Mouse (Mus musculus) myocyte (in vitro differentiated cells): ENCODE data around the gene Ddx58. TPM values are rescaled to one million over a fixed set of nuclear protein-coding genes. Genes with fewer than 3 reads are reported as not detected.

Experiments used
- H3K27me3 ChIP-seq: one replicate; pipeline ENCODE4 v1.6.1; 2011; ENCODE audit not compliant: control insufficient read depth, insufficient read depth, insufficient read length
- H3K36me3 ChIP-seq: one replicate; pipeline ENCODE4 v1.6.1; 2011; ENCODE audit not compliant: control insufficient read depth, insufficient read depth
- H3K4me2 ChIP-seq: one replicate; pipeline ENCODE4 v1.6.1; 2011; ENCODE audit warnings: low read depth, control low read depth
- H3K4me3 ChIP-seq: one replicate; pipeline ENCODE4 v1.5.1; 2011; ENCODE audit warnings: mild to moderate bottlenecking, control low read depth, moderate library complexity
- H3K79me2 ChIP-seq: one replicate; pipeline ENCODE4 v1.6.1; 2011; ENCODE audit not compliant: control insufficient read depth, insufficient read depth
- H3ac ChIP-seq: one replicate; pipeline ENCODE4 v1.6.1; 2011; ENCODE audit not compliant: control insufficient read depth, insufficient read length
- CEBPB ChIP-seq: IDR thresholded peaks from 2 replicates; pipeline ENCODE4 v1.6.1; 2011; ENCODE audit warnings: mild to moderate bottlenecking, moderate library complexity; ENCODE audit not compliant: poor library complexity, insufficient read depth, severe bottlenecking
- E2F4 ChIP-seq: IDR thresholded peaks from one replicate; pipeline ENCODE4 v1.6.1; 2011; ENCODE audit warnings: mild to moderate bottlenecking, control low read depth, moderate library complexity; ENCODE audit not compliant: insufficient read depth
- MAX ChIP-seq: IDR thresholded peaks from one replicate; pipeline ENCODE4 v1.6.1; 2011; ENCODE audit warnings: low read depth, mild to moderate bottlenecking, control low read depth
- MYOD1 ChIP-seq, 3 experiments: IDR thresholded peaks; one replicate each; pipeline ENCODE4 v1.6.1; 2011; ENCODE audit warnings: control low read depth in 2 of 3, low read depth in 2 of 3, mild to moderate bottlenecking in 2 of 3, moderate library complexity in 1 of 3; ENCODE audit not compliant: insufficient read length in 2 of 3, control insufficient read depth in 1 of 3
- MYOG ChIP-seq, 3 experiments: IDR thresholded peaks; one replicate each; pipeline ENCODE4 v1.6.1; 2011; ENCODE audit warnings: control low read depth in 2 of 3, low read depth in 2 of 3, mild to moderate bottlenecking in 2 of 3; ENCODE audit not compliant: insufficient read length in 2 of 3, control insufficient read depth in 1 of 3, insufficient read depth in 1 of 3
- POLR2A ChIP-seq: IDR thresholded peaks from one replicate; pipeline ENCODE4 v1.6.1; 2011; ENCODE audit warnings: low read depth, mild to moderate bottlenecking, control low read depth, moderate library complexity; ENCODE audit not compliant: insufficient read length
- POLR2AphosphoS2 ChIP-seq: IDR thresholded peaks from one replicate; pipeline ENCODE4 v1.6.1; 2011; ENCODE audit warnings: low read depth, control low read depth; ENCODE audit not compliant: insufficient read length
- REST ChIP-seq: IDR thresholded peaks from one replicate; pipeline ENCODE4 v1.6.1; 2011; ENCODE audit warnings: mild to moderate bottlenecking, control low read depth, moderate library complexity; ENCODE audit not compliant: insufficient read depth, insufficient read length
- SRF ChIP-seq: IDR thresholded peaks from one replicate; pipeline ENCODE4 v1.6.1; 2011; ENCODE audit warnings: low read depth; ENCODE audit not compliant: control insufficient read depth, insufficient read length
- TCF12 ChIP-seq: IDR thresholded peaks from one replicate; pipeline ENCODE4 v1.6.1; 2011; ENCODE audit warnings: mild to moderate bottlenecking, control low read depth; ENCODE audit not compliant: poor library complexity, insufficient read depth, severe bottlenecking
- TCF3 ChIP-seq: IDR thresholded peaks from one replicate; pipeline ENCODE4 v1.6.1; 2011; ENCODE audit warnings: low read depth, control low read depth; ENCODE audit not compliant: insufficient read length
- USF1 ChIP-seq: IDR thresholded peaks from one replicate; pipeline ENCODE4 v1.6.1; 2011; ENCODE audit warnings: low read depth, mild to moderate bottlenecking, control low read depth, moderate library complexity
- polyA plus RNA-seq: library from polyadenylated mRNA; unstranded; fragments of >200 nt; fragmentation: generic; extraction: Trizol; gene quantifications from one replicate; pipeline ENCODE4 v1.2.1, GENCODE M21; 2012; ENCODE audit warnings: missing spikeins

Gene Ddx58
- polyA plus RNA-seq, 1 experiment, result 4.1 TPM

- no peak overlapping the region for H3K4me2 ChIP-seq
- no peaks in the 10 kb centered on the region for H3K27me3 ChIP-seq
- no peak overlapping the region for H3ac ChIP-seq
- no peaks in the 10 kb centered on the region for H3K36me3 ChIP-seq
- no peak overlapping the region for H3K4me3 ChIP-seq
- no peak for TF ChIP-seq USF1
- TF ChIP-seq MYOD1 (IDR thresholded peaks at IDR 0.05; ENCODE audit: control insufficient read depth in 1 of 3, insufficient read length in 2 of 3, low read depth in 2 of 3), result no peak
- no peak for TF ChIP-seq TCF12
- TF ChIP-seq POLR2AphosphoS2, result no peak
- no peak for TF ChIP-seq REST
- TF ChIP-seq POLR2A, result no peak
- H3K79me2 ChIP-seq, result no peaks in the 10 kb centered on the region
These were observed 11.4 kb upstream of the Ddx58 start for GRCm38 (mm10) chr4:40250984-40251383.

GRCm38 (mm10) chr4:40244035-40244434 is 4.4 kb upstream of the Ddx58 start:
- Histone ChIP-seq H3K79me2 (no peaks in the 10 kb centered on the region), H3ac (no peak overlapping the region)

DNA sequence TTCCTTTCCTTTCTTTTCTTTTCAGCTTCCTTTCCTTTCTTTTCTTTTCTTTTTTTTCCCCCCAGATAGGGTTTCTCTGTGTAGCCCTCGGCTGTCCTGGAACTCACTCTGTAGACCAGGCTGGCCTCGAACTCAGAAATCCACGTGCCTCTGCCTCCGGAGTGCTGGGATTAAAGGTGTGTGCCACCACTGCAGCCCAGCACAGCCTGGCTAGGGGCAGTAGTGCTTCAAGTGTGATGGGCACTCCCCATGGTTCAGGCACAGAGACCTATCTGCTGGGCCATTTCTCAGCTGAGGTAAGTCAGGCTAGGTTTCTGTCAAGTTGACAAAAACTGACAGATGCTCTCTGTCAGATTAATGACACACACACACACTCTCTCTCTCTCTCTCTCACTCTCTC is 3.4 kb upstream of the Ddx58 start:
- Histone ChIP-seq H3K36me3 (no peaks in the 10 kb centered on the region), H3K27me3 (no peaks in the 10 kb centered on the region), H3ac (no peak overlapping the region), H3K4me3 (no peak overlapping the region), H3K79me2 (no peaks in the 10 kb centered on the region), H3K4me2 (no peak overlapping the region)
- no peak for TF ChIP-seq SRF
- no peak for TF ChIP-seq MYOG (IDR thresholded peaks at IDR 0.05; ENCODE audit: control insufficient read depth in 1 of 3, insufficient read depth in 1 of 3, insufficient read length in 2 of 3, low read depth in 2 of 3)
- TF ChIP-seq USF1, result no peak
- TF ChIP-seq CEBPB, result no peak
- no peak for TF ChIP-seq MYOD1 (IDR thresholded peaks at IDR 0.05; ENCODE audit: control insufficient read depth in 1 of 3, insufficient read length in 2 of 3, low read depth in 2 of 3)
- TF ChIP-seq REST, result no peak
- TF ChIP-seq TCF12, result no peak
- TF ChIP-seq E2F4, result no peak
- TF ChIP-seq POLR2AphosphoS2, result no peak
- TF ChIP-seq TCF3, result no peak

More at GRCm38 (mm10) chr4:40244035-40244434, 4.4 kb upstream of the Ddx58 start:
- H3K4me3 ChIP-seq, result no peak overlapping the region
- no peaks in the 10 kb centered on the region for H3K36me3 ChIP-seq
- no peak for TF ChIP-seq USF1
- TF ChIP-seq POLR2A, result no peak
- TF ChIP-seq MAX, result no peak
- no peak for TF ChIP-seq SRF
- TF ChIP-seq E2F4, result no peak
- TF ChIP-seq MYOG (IDR thresholded peaks at IDR 0.05; ENCODE audit: control insufficient read depth in 1 of 3, insufficient read depth in 1 of 3, insufficient read length in 2 of 3, low read depth in 2 of 3), result no peak
- no peak for TF ChIP-seq POLR2AphosphoS2
- TF ChIP-seq TCF3, result no peak
- TF ChIP-seq TCF12, result no peak
- TF ChIP-seq CEBPB, result no peak
- no peak for TF ChIP-seq REST
- no peak for TF ChIP-seq MYOD1 (IDR thresholded peaks at IDR 0.05; ENCODE audit: control insufficient read depth in 1 of 3, insufficient read length in 2 of 3, low read depth in 2 of 3)
- no peak overlapping the region for H3K4me2 ChIP-seq
- no peaks in the 10 kb centered on the region for H3K27me3 ChIP-seq

DNA sequence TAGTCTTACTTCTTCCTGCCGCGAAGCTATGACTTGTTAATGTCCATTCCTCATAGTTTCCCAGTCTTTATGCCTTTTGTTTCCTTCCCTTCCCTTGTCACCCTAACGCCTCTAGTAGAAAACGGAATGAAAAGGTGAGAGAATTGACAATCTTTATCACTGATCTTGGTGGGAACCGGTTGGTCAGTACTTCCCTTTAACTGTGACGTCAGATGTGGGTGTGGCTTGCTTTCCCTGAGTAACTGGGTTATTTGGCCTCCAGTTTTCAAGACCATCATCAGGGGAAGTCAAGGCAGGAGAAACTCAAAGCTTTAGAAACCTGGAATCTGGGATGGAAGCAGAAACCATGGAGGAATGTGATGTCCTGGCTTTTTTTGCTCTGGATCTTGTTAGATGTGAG is 2.3 kb upstream of the Ddx58 start:
- TF ChIP-seq POLR2AphosphoS2 (no peak), E2F4 (no peak), CEBPB (no peak), USF1 (no peak), REST (no peak), SRF (no peak), MYOD1 (IDR thresholded peaks at IDR 0.05; ENCODE audit: control insufficient read depth in 1 of 3, insufficient read length in 2 of 3, low read depth in 2 of 3) (no peak), MAX (no peak), TCF12 (no peak), TCF3 (no peak), MYOG (IDR thresholded peaks at IDR 0.05; ENCODE audit: control insufficient read depth in 1 of 3, insufficient read depth in 1 of 3, insufficient read length in 2 of 3, low read depth in 2 of 3) (no peak), POLR2A (no peak)
- Histone ChIP-seq H3K4me2 (no peak overlapping the region), H3K4me3 (no peak overlapping the region), H3K36me3 (no peaks in the 10 kb centered on the region), H3K27me3 (no peaks in the 10 kb centered on the region), H3ac (no peak overlapping the region), H3K79me2 (no peaks in the 10 kb centered on the region)

DNA sequence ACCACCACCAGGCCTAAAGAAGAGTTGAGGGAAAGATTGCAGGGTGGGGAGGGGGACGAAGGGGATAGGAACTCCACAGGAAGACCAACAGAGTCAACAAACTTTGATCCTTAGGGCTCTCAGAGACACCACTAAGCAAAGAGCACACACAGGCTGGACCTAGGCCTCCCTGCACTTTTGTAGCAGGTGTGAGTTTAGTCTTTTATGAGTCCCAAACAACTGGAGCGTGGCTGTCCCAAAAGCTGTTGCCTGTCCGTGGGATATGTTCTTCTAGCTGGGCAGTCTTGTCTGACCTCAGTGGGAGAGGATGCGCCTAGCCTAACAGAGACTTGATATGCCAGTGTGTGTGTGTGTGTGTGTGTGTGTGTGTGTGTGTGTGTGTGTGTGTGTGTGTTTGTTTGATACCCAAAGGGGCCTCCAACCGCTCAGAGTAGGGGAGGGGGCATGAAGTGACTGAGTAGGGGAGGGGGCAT is 680 bp upstream of the Ddx58 start:
- Histone ChIP-seq H3K36me3 (no peaks in the 10 kb centered on the region), H3K4me2 (peak overlapping the region; percentile 76), H3K79me2 (no peaks in the 10 kb centered on the region), H3ac (no peak overlapping the region), H3K4me3 (peak overlapping the region; percentile 66), H3K27me3 (no peaks in the 10 kb centered on the region)
- TF ChIP-seq MYOD1 (IDR thresholded peaks at IDR 0.05; ENCODE audit: control insufficient read depth in 1 of 3, insufficient read length in 2 of 3, low read depth in 2 of 3) (no peak), E2F4 (no peak), POLR2A (no peak), TCF3 (no peak), REST (no peak)
